Mouse (Mus musculus): Measurements from ENCODE around the gene Hoxc5. TPM values are rescaled to one million over a fixed set of nuclear protein-coding genes. Genes with fewer than 3 reads are reported as not detected.

The Hoxc5 gene
- polyA plus RNA-seq, 1 experiment, result not detected

DNA sequence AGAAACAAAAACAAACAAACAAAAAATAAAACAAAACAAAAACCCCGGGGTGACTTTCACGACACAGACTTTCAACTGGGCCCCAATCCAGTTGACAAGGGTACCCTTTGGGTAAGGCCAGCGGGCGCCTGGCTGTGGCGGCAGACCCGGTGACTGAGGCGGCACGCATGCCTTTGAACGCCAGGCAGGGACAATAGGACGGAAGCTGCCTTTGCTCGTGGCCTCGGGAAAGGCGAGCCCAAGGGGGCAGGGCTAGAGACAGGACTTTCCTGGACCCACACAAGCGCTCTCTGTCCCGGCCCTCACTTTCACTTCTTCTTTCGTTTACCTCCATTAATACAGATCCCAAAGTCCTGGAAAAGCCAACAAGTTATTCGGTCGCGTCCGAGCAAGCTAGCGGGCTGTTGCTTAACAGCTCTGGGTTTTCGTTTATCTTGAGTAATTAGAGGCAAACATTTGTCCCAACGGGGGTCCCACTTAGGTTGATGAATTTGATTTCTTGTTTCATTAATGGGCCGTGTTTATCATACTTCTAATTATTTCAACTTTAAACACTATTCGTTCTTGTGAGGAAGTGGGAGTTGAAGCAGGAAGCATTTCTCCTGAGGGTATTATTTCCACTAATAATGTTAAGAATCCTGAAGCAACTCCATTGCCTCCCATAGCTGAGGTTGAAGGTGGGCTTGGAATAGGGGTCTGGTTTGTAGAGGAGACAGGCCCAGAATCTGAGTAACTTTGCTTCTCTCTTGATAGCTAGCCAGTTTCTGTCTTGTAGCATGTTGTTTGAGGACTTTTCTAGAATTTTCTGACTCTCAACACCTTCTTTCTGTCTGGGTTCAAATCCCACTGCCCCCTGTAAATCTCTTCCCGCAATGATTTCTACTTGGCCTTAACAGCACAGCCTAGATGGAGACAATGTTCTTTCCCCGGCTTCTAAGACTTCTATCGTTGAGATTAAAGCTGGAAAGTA lies 3.3 kb upstream of the Hoxc5 start:
- no peak overlapping the region for H3K27ac ChIP-seq (ENCODE audit: insufficient read depth, low read depth, low read length)
- TF ChIP-seq POLR2A (IDR thresholded peaks at IDR 0.05; ENCODE audit: insufficient read depth, low read depth, low read length), result no peak
- H3K4me3 ChIP-seq (ENCODE audit: insufficient read depth, low read depth, low read length), result no peak overlapping the region
- WGBS, result 2% methylated on average over 28 of the region's 28 CpGs
- H3K4me1 ChIP-seq (ENCODE audit: control insufficient read depth, insufficient read depth, low read length), result no peaks in the 10 kb centered on the region

DNA sequence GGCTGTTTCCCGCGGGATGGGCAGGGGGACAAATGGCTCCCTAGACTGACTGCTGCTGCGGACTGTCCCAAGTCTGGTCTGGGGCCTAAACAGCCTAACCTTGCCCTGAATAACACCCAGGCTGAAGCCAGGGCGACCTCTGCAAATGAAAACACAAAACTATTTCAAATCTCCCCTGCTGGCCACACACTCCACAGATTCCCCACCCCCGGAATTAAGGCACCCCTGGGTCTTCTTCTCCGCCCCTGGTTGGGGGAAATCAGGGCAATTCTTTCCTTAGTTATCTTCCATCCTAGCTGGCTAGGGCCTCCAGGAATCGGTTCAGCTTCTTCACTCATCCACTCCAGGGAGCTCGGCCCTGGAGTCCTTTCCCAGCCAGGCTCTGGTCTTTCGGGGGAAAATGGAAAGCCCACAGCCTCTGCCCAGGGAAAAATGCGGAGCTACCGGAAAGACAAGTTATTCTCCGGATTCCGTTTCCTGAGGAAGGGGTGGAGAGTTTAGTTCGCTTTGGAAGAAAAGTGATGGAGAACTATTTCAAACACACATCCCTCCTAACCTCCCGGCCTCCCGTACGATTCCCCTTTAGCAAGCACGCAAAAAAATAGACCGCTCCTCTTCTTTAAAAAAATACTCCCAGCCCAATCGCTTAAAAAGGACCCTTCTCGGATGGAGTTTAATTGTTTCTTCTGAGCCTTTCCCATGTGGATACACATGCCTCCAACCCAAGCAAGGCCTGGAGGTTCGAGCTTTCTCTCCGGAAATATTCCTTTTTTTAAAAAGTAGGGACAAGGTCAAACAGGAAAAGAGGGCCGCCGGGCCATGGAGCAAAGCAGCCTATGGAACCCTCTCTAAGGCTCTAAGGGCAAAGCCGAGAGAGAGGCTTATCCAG lies 2.0 kb upstream of the Hoxc5 start:
- WGBS, result 7% methylated on average over 26 of the region's 26 CpGs
- no peak overlapping the region for H3K4me3 ChIP-seq (ENCODE audit: insufficient read depth, low read depth, low read length)

DNA sequence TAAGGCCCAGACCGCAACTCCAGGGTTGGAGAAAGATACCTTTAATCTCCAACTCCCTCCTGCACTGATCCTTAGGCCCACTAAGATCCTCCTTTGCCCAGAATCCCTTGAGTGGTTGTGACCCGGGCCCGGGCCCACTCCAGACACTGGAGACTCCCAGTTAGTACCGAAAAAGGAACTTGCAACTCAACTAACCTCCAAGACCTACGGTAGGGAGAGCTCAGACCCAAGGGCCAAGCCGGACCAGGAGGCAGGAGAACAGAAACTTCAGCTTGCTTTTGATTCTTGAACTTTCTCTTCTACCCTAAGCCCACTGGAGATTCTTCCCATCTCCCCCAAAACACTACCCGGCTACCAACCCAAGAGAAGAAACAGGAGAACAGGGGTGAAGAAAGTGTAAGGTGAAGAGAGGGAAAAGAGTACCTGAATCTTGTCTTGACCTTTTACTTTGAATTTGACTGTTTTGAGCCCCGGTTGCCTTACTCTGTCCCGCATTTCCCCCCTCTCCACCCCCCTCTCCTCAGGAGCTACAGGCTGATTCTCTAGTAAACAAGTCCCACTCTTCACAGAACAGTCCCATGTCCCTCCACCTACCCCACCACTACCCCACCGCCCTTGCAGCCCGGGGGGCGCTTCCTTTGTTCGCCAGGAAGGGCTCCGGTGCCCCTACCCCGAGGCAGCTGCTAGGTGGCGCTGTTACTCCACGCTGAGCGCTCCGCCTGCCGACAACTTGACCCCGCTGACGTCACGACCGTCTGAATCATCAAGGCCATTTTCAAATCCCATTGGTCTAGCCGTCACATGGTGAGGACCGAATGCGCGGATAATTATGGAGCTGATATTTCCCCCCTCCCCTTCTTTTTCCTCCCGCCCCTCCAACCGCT lies 1.1 kb upstream of the Hoxc5 start:
- no peak overlapping the region for H3K27ac ChIP-seq (ENCODE audit: insufficient read depth, low read depth, low read length)
- no peaks in the 10 kb centered on the region for H3K4me1 ChIP-seq (ENCODE audit: control insufficient read depth, insufficient read depth, low read length)
- no peak for TF ChIP-seq CTCF (IDR thresholded peaks at IDR 0.05; ENCODE audit: insufficient read depth, low read depth, low read length)
- TF ChIP-seq POLR2A (IDR thresholded peaks at IDR 0.05; ENCODE audit: insufficient read depth, low read depth, low read length), result no peak
- WGBS, result 5% methylated on average over 30 of the region's 30 CpGs
- H3K4me3 ChIP-seq (ENCODE audit: insufficient read depth, low read depth, low read length), result no peak overlapping the region

More for the DNA sequence above, 2.0 kb upstream of the Hoxc5 start:
- no peak overlapping the region for H3K27ac ChIP-seq (ENCODE audit: insufficient read depth, low read depth, low read length)
- no peaks in the 10 kb centered on the region for H3K4me1 ChIP-seq (ENCODE audit: control insufficient read depth, insufficient read depth, low read length)
- TF ChIP-seq CTCF (IDR thresholded peaks at IDR 0.05; ENCODE audit: insufficient read depth, low read depth, low read length) (no peak), POLR2A (IDR thresholded peaks at IDR 0.05; ENCODE audit: insufficient read depth, low read depth, low read length) (no peak)

DNA sequence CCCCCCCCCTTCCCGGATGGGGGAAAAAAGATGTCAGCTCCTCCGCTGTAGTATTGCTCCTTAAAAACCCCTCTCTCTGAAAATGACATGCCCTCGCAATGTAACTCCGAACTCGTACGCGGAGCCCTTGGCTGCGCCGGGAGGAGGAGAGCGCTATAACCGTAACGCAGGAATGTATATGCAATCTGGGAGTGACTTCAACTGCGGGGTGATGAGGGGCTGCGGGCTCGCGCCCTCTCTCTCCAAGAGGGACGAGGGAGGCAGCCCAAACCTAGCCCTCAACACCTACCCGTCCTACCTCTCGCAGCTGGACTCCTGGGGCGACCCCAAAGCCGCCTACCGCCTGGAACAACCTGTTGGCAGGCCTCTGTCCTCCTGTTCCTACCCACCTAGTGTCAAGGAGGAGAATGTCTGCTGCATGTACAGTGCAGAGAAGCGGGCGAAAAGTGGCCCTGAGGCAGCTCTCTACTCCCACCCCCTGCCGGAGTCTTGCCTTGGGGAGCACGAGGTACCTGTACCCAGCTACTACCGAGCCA lies 399 bp upstream of the Hoxc5 start, which contains the start of gene Hoxc10:
TSS of gene Hoxc10 (plus strand) at position 21 of the 536 bp plus-strand sequence.
- Histone ChIP-seq H3K27ac (ENCODE audit: insufficient read depth, low read depth, low read length) (no peak within 1 kb of the TSS), H3K4me1 (ENCODE audit: control insufficient read depth, insufficient read depth, low read length) (no peaks in the 10 kb centered on the region), H3K4me3 (ENCODE audit: insufficient read depth, low read depth, low read length) (no peak within 1 kb of the TSS)
- WGBS, result 6% methylated on average over 27 of the region's 27 CpGs
- TF ChIP-seq POLR2A (IDR thresholded peaks at IDR 0.05; ENCODE audit: insufficient read depth, low read depth, low read length) (no peak), CTCF (IDR thresholded peaks at IDR 0.05; ENCODE audit: insufficient read depth, low read depth, low read length) (no peak)

DNA sequence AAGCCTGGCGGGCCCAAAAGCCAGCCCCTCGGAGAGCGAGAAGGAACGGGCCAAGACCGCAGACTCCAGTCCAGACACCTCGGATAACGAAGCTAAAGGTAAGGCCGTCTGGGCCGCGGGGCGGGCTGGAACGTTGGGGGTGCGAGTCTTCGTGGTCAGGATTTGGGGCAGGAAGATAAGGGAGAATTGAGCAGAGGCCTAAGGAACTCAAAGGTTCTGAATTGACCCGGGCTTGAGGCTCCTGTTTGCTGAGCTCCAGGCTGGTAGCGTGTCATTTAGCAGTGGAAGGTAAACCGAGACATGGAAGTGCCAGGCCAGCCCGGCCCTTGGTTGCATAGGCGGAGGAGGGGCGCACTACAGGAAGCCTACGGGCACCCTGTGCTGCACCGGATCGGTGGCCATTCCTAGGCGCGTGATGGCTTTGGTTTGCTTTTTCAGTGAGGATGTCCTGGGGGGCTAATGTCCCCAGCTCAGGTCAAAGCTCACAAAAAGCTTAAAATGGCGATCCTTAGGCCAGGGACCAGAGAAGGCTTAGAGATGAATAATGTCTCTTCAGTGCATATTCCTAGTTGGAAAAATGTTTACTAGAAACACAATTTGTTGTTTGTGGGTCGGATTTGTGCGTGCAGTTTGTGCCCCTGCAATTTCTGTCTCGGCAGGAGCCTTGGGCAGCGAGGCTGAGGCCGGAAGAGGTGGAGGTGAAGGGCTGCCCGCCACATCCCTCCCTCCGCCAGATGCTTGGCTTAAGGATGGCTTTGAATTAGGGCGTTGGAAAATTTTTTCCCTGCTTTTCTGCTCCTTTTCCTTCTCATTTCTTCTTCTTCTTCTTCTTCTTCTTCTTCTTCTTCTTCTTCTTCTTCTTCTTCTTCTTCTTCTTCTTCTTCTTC lies 511 bp downstream of the Hoxc5 start:
- H3K4me1 ChIP-seq (ENCODE audit: control insufficient read depth, insufficient read depth, low read length), result no peaks in the 10 kb centered on the region
- TF ChIP-seq POLR2A (IDR thresholded peaks at IDR 0.05; ENCODE audit: insufficient read depth, low read depth, low read length) (no peak), CTCF (IDR thresholded peaks at IDR 0.05; ENCODE audit: insufficient read depth, low read depth, low read length) (no peak)
- 5% methylated on average over 34 of the region's 34 CpGs for WGBS
- no peak overlapping the region for H3K4me3 ChIP-seq (ENCODE audit: insufficient read depth, low read depth, low read length)
- H3K27ac ChIP-seq (ENCODE audit: insufficient read depth, low read depth, low read length), result no peak overlapping the region

DNA sequence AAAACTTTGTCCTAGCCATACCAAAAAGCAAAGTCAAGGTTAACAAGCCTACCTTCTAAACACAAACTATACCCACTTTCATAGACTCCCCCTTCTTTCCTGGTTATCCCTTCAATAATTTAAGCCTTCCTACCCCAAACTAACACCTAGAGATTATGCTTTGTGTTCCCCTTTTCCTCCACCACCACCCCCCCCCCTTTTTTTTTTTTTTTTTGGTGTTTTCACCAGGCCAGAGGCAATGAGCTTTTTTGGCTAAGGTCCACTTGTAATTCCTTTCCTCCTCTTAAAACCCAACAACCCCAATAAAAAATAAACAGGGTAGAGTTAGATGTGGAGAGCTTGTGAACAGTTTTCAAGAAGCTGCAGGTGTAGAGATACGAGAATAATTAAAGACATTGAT lies 2.1 kb downstream of the Hoxc5 start:
- 21% methylated on average over 1 of the region's 1 CpGs for WGBS
- H3K4me3 ChIP-seq (ENCODE audit: insufficient read depth, low read depth, low read length), result no peak overlapping the region
- TF ChIP-seq POLR2A (IDR thresholded peaks at IDR 0.05; ENCODE audit: insufficient read depth, low read depth, low read length) (no peak), CTCF (IDR thresholded peaks at IDR 0.05; ENCODE audit: insufficient read depth, low read depth, low read length) (no peak)
- H3K4me1 ChIP-seq (ENCODE audit: control insufficient read depth, insufficient read depth, low read length), result no peaks in the 10 kb centered on the region
- no peak overlapping the region for H3K27ac ChIP-seq (ENCODE audit: insufficient read depth, low read depth, low read length)

DNA sequence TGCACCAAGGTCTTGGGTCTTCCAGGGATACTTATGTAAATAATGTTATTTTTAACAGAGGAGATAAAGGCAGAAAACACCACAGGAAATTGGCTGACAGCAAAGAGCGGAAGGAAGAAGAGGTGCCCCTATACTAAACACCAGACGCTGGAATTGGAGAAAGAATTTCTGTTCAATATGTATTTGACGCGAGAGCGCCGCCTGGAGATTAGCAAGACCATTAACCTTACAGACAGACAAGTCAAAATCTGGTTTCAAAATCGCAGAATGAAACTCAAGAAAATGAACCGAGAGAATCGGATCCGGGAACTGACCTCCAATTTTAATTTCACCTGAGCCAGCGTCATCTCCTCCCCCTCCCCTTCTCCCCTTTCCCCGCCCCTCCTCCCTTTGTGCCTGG lies 3.5 kb downstream of the Hoxc5 start:
- no peak overlapping the region for H3K4me3 ChIP-seq (ENCODE audit: insufficient read depth, low read depth, low read length)
- H3K27ac ChIP-seq (ENCODE audit: insufficient read depth, low read depth, low read length), result no peak overlapping the region
- 2% methylated on average over 12 of the region's 12 CpGs for WGBS
- TF ChIP-seq POLR2A (IDR thresholded peaks at IDR 0.05; ENCODE audit: insufficient read depth, low read depth, low read length), result no peak
- no peak for TF ChIP-seq CTCF (IDR thresholded peaks at IDR 0.05; ENCODE audit: insufficient read depth, low read depth, low read length)
- H3K4me1 ChIP-seq (ENCODE audit: control insufficient read depth, insufficient read depth, low read length), result no peaks in the 10 kb centered on the region
